Mouse (Mus musculus): ENCODE results near the gene Rplp0.

Rplp0 gene

GRCm38 (mm10) chr5:115538693-115539043 is 20.6 kb upstream of the Rplp0 start:
- no peak for TF ChIP-seq GATA4 (IDR thresholded peaks at IDR 0.05; ENCODE audit: insufficient replicate concordance, low read length)

- TF ChIP-seq GATA4 (IDR thresholded peaks at IDR 0.05; ENCODE audit: insufficient replicate concordance, low read length) = no peak
Measured at GRCm38 (mm10) chr5:115542635-115543384, 16.5 kb upstream of the Rplp0 start.

GRCm38 (mm10) chr5:115543509-115544253 is 15.6 kb upstream of the Rplp0 start:
- no peak for TF ChIP-seq GATA4 (IDR thresholded peaks at IDR 0.05; ENCODE audit: insufficient replicate concordance, low read length)

GRCm38 (mm10) chr5:115544655-115545185 is 14.5 kb upstream of the Rplp0 start:
- no peak for TF ChIP-seq GATA4 (IDR thresholded peaks at IDR 0.05; ENCODE audit: insufficient replicate concordance, low read length)

GRCm38 (mm10) chr5:115545636-115546035 is 13.6 kb upstream of the Rplp0 start:
- TF ChIP-seq GATA4 (IDR thresholded peaks at IDR 0.05; ENCODE audit: insufficient replicate concordance, low read length) = no peak

- TF ChIP-seq GATA4 (IDR thresholded peaks at IDR 0.05; ENCODE audit: insufficient replicate concordance, low read length) = no peak
Measured at GRCm38 (mm10) chr5:115546536-115546935, 12.7 kb upstream of the Rplp0 start.

- no peak for TF ChIP-seq GATA4 (IDR thresholded peaks at IDR 0.05; ENCODE audit: insufficient replicate concordance, low read length)
Measured at GRCm38 (mm10) chr5:115547014-115547413, 12.3 kb upstream of the Rplp0 start.

GRCm38 (mm10) chr5:115547421-115547820 is 11.8 kb upstream of the Rplp0 start:
- TF ChIP-seq GATA4 (IDR thresholded peaks at IDR 0.05; ENCODE audit: insufficient replicate concordance, low read length) = no peak

GRCm38 (mm10) chr5:115548501-115549285 is 10.6 kb upstream of the Rplp0 start:
- no peak for TF ChIP-seq GATA4 (IDR thresholded peaks at IDR 0.05; ENCODE audit: insufficient replicate concordance, low read length)

- no peak for TF ChIP-seq GATA4 (IDR thresholded peaks at IDR 0.05; ENCODE audit: insufficient replicate concordance, low read length)
Measured at GRCm38 (mm10) chr5:115550482-115551005, 8.7 kb upstream of the Rplp0 start.

GRCm38 (mm10) chr5:115551386-115551785 is 7.9 kb upstream of the Rplp0 start:
- TF ChIP-seq GATA4 (IDR thresholded peaks at IDR 0.05; ENCODE audit: insufficient replicate concordance, low read length) = no peak

- TF ChIP-seq GATA4 (IDR thresholded peaks at IDR 0.05; ENCODE audit: insufficient replicate concordance, low read length) = no peak
Measured at GRCm38 (mm10) chr5:115551799-115552198, 7.5 kb upstream of the Rplp0 start.

GRCm38 (mm10) chr5:115553801-115554420 is 5.4 kb upstream of the Rplp0 start:
- TF ChIP-seq GATA4 (IDR thresholded peaks at IDR 0.05; ENCODE audit: insufficient replicate concordance, low read length) = no peak

- TF ChIP-seq GATA4 (IDR thresholded peaks at IDR 0.05; ENCODE audit: insufficient replicate concordance, low read length) = no peak
Measured at GRCm38 (mm10) chr5:115554536-115555291, 4.6 kb upstream of the Rplp0 start.
